ENCODE assay signal across 9 mouse cellular contexts in the genomic region with DNA sequence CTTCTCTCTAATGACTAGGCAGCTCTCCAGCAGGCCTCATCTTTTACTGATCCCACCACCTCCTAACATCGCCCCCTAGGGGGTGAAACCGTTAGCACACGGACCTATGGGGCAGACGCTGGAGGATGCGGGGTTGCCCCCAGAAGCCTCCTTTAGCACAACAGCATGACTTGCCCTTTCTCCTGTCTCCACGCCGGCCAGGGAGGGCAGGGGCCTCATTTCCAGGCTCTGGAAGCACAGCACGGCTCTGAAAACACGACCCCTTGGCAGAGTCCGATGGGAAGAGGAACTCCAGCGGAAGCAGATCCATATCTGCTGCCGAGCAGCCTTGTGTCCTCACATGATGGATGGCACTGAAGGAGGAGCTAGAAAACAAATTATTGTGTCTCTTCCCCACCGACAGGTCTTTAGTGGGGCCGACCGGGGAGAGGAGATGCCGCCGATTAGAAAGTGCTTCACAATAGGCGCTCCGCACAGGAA.
DNase-seq lines count a peak whose midpoint lies in the region; ATAC-seq lines count a peak whose summit lies in the region.
"Had no signal": no experiment of that assay in that cellular context is flagged by ENCODE, and none has a peak within 500 bp of the region (broad histone marks: within the 10 kb centered on the region; RNA-seq: fewer than 3 reads in every experiment).

No protein-coding gene starts in this region.

- no peak overlapping the region for H3K4me3 ChIP-seq in limb, embryonic 10.5 days

- H3K9me3 ChIP-seq in limb, embryonic 10.5 days (replicated peaks) = no peaks in the 10 kb centered on the region

- no peak overlapping the region for H3K27ac ChIP-seq in limb, embryonic 10.5 days

- H3K4me1 ChIP-seq in limb, embryonic 10.5 days = peaks cover 4% of the 10 kb centered on the region; the same call in 1 of the 2 replicates

- DNase-seq in frontal cortex, postnatal 36 days (ENCODE audit: low spot score in 2 of 2) = no peak
- DNase-seq in limb, embryonic 10.5 days (ENCODE audit: low spot score) = peak; percentile 55
- DNase-seq in neural tube, embryonic 10.5 days (ENCODE audit: extremely low spot score, low spot score) = peak; percentile 49
- no peak for DNase-seq in layer of hippocampus, adult 11-12 months (ENCODE audit: low spot score)
- DNase-seq in T-cell, adult 2 months (ENCODE audit: low spot score) = no peak

- H3K36me3 ChIP-seq in limb, embryonic 10.5 days = no peaks in the 10 kb centered on the region

- peaks cover 100% of the 10 kb centered on the region for H3K27me3 ChIP-seq in limb, embryonic 10.5 days (ENCODE audit: low read depth, poor library complexity, severe bottlenecking)
- H3K27me3 ChIP-seq: CH12.LX had no signal

- ATAC-seq in frontal cortex, adult (ENCODE audit: low TSS enrichment) = peak; percentile 34; the same call in 1 of the 2 replicates
- peak; percentile 60; the same call in 1 of the 2 replicates for ATAC-seq in common myeloid progenitor, adult 5-6 weeks (replicated peaks; ENCODE audit: low read depth, poor library complexity, severe bottlenecking)
- 0 out of 4 replicates have a peak, but pooled peaks have one; percentile 13 to 45 for ATAC-seq in hematopoietic stem cell, adult 5-6 weeks (replicated peaks in 1 of 2; ENCODE audit: insufficient read depth in 1 of 2, low FRiP score in 2 of 2, low TSS enrichment in 1 of 2, low read depth in 1 of 2, poor library complexity in 2 of 2, severe bottlenecking in 2 of 2)

- 53% methylated on average over 19 of the region's 19 CpGs for WGBS in limb, embryonic 10.5 days

Comparison
In these comparisons a context has a peak if more than half of its experiments do, and no peak if none do; other contexts are left out.
1. DNase-seq: peak in limb, embryonic 10.5 days (single experiment) and neural tube, embryonic 10.5 days (single experiment); none in frontal cortex, postnatal 36 days (0 of 2), layer of hippocampus, adult 11-12 months (single experiment) and T-cell, adult 2 months (single experiment).
2. Peak in every context shown above with its lines, with median percentiles within 50 percentile points of each other: ATAC-seq.